Mouse (Mus musculus): ENCODE measurements around the gene Il17d.

DNA sequence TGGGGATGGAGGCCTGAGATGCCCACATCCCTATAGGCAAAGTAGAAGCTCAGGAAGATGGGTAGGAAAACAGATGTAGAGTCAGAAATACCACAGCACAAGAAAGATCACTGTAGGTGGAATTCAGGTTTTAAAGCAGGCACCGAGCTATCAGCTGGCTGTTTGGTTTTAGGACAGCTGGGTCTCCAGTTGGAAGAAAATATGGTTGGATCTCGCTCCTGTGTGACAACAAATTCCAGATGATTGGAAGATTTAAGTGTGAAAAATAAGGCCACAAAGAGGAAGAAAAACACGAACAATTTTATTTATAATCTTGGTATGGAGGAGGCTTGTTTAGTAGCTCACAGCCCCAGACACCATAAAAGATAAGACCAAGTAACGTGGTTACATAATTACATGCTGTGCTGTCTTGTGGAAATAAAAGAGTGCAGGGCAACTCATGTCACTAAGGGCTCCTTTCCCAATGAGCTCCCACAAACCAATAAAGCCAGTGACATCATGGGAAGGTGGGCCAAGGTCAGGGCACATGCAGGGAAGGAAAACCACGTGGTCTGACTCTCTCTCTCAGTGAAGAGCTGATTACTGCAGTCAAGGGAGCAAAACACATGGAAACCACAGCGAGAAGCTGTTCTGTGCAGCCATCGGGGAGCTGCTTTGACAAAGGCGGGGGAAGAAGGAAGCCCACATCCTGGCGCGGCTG, 4.7 kb downstream of the Il17d start:
- TF ChIP-seq CTCF (conservative IDR thresholded peaks at IDR 0.05; ENCODE audit: insufficient read depth, insufficient read length, low read depth, low read length) (no peak), POLR2A (IDR thresholded peaks at IDR 0.05; ENCODE audit: low read depth, low read length) (no peak)

All from kidney, adult 2 months (tissue).